Mouse (Mus musculus): Measurements from ENCODE around the gene Jmjd1c. TPM values are rescaled to one million over a fixed set of nuclear protein-coding genes. Genes with fewer than 3 reads are reported as not detected.

Gene Jmjd1c
- polyA plus RNA-seq, 1 experiment from 2014 or later: 15.0 TPM

DNA sequence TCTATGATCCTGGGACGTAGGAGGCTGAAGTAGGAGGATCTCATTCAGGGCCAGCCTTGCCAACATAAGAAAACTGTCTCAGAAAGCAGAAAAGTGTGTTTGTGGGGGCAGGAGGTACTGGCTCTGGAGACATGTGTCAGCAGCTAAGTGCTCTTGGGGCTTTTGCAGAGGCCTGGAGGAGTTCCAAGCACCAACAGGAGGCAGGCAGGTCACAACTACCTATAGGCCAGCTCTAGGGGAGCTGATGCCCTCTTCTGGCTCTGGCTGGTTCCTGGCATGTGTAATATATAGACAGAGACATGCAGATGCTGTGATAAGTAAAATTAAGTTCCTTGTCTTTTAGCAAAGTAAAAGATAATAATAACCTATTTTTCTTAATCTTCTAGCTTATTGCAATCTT lies 94.3 kb downstream of the Jmjd1c start:
- Histone ChIP-seq H3K27ac (ENCODE audit: low read depth) (no peak overlapping the region), H3K9me3 (ENCODE audit: low read length) (no peaks in the 10 kb centered on the region), H3K27me3 (ENCODE audit: insufficient read depth, low read length) (no peaks in the 10 kb centered on the region), H3K36me3 (replicated peaks; ENCODE audit: insufficient read depth, low read length) (peaks cover 13% of the 10 kb centered on the region), H3K4me3 (ENCODE audit: low read depth, low read length) (no peak overlapping the region), H3K9ac (replicated peaks) (no peak overlapping the region), H3K4me1 (ENCODE audit: insufficient read depth) (peaks cover 13% of the 10 kb centered on the region), H3K4me2 (ENCODE audit: low read depth, low read length) (no peak overlapping the region)
- no peak for DNase-seq
- TF ChIP-seq CTCF (IDR thresholded peaks at IDR 0.05; ENCODE audit: low read depth): peak; percentile 55
- TF ChIP-seq EP300 (IDR thresholded peaks at IDR 0.05; ENCODE audit: low read depth): no peak
- 68% methylated on average over 1 of the region's 1 CpGs for WGBS (ENCODE audit: insufficient replicate concordance)
- no peak for ATAC-seq

DNA sequence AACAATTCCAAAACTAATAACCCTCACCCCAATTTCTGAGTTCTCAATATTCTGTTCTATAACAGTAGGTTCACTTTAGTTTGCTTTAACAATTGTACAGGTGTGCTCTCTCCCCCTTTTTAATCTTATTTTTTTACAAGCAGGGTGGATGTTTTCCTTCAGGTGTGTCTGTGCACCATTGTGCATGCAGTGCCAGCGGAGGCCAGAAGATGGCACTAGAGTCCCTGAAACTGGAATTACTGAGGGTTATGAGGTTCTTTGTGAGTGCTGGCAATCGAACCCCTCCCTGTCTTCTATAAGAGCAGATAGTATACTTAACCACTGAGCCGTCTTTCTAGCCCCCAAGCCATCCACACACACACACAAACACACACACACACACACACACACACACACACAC lies 96.4 kb downstream of the Jmjd1c start:
- DNase-seq (peak; percentile 41), ATAC-seq (no peak)
- Histone ChIP-seq H3K4me1 (ENCODE audit: insufficient read depth) (peaks cover 16% of the 10 kb centered on the region), H3K4me2 (ENCODE audit: low read depth, low read length) (no peak overlapping the region), H3K36me3 (replicated peaks; ENCODE audit: insufficient read depth, low read length) (peaks cover 13% of the 10 kb centered on the region), H3K4me3 (ENCODE audit: low read depth, low read length) (no peak overlapping the region), H3K27me3 (ENCODE audit: insufficient read depth, low read length) (no peaks in the 10 kb centered on the region), H3K9ac (replicated peaks) (no peak overlapping the region), H3K9me3 (ENCODE audit: low read length) (no peaks in the 10 kb centered on the region), H3K27ac (ENCODE audit: low read depth) (no peak overlapping the region)
- no peak for TF ChIP-seq EP300 (IDR thresholded peaks at IDR 0.05; ENCODE audit: low read depth)
- peak; percentile 67 for TF ChIP-seq CTCF (IDR thresholded peaks at IDR 0.05; ENCODE audit: low read depth)
- WGBS (ENCODE audit: insufficient replicate concordance): 90% methylated on average over 3 of the region's 3 CpGs

DNA sequence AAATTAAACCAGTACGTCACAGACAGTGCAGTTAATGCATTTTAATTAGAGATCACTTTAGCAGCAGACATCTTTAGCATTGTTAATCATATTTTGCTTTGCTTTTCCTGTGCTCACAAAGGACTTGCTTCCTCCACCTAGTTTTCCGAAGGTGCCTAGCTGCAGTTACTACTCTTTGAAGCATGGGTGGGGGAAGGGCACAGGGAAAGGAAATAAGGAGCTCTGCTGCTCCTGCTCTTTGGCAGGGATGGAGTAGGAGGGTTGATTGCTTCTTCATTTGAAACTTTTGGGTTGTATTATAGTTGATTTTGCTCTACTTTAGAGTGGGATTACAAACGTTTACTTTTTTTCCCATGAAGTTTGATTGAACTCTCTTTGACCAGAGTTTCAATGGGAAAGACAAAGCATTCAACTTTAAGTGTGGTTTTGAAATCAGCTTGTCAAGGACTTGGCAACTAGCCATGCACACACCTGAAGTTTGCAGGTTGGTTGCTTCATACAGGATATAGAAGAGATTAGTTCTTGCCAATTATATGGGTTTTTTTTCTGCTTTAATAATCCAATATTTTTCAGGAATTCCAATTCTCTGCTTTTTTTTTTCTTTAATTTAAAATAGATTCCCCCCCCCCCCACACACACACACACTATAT lies 97.2 kb downstream of the Jmjd1c start:
- peaks cover 13% of the 10 kb centered on the region for H3K36me3 ChIP-seq (replicated peaks; ENCODE audit: insufficient read depth, low read length)
- H3K4me3 ChIP-seq (ENCODE audit: low read depth, low read length): no peak overlapping the region
- H3K9me3 ChIP-seq (ENCODE audit: low read length): no peaks in the 10 kb centered on the region
- no peak overlapping the region for H3K27ac ChIP-seq (ENCODE audit: low read depth)
- no peak overlapping the region for H3K9ac ChIP-seq (replicated peaks)
- ATAC-seq (no peak), DNase-seq (no peak)
- no peak overlapping the region for H3K4me2 ChIP-seq (ENCODE audit: low read depth, low read length)
- WGBS (ENCODE audit: insufficient replicate concordance): 68% methylated on average over 3 of the region's 3 CpGs
- no peaks in the 10 kb centered on the region for H3K27me3 ChIP-seq (ENCODE audit: insufficient read depth, low read length)
- peaks cover 12% of the 10 kb centered on the region for H3K4me1 ChIP-seq (ENCODE audit: insufficient read depth)
- TF ChIP-seq EP300 (IDR thresholded peaks at IDR 0.05; ENCODE audit: low read depth): no peak

DNA sequence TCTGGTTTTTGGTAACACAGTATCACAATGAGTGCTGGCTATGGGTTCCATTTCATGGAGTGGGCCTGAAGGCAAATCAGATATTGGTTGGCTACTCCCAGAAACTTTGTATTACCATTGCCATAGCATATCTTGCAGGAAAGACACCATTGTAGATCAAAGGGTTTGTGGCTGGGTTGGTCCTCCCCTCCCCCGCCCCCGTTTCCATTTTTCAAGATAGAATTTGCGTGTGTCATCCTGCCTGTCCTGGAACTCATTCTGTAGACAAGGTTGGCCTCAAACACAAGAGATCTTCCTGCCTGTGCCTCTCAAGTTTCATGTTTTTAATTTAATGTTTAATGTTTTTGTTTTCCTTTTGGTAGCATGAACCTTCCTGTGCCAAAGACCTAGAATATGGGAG lies 98.1 kb downstream of the Jmjd1c start:
- no peak for DNase-seq
- no peak for TF ChIP-seq CTCF (IDR thresholded peaks at IDR 0.05; ENCODE audit: low read depth)
- no peak for TF ChIP-seq EP300 (IDR thresholded peaks at IDR 0.05; ENCODE audit: low read depth)

DNA sequence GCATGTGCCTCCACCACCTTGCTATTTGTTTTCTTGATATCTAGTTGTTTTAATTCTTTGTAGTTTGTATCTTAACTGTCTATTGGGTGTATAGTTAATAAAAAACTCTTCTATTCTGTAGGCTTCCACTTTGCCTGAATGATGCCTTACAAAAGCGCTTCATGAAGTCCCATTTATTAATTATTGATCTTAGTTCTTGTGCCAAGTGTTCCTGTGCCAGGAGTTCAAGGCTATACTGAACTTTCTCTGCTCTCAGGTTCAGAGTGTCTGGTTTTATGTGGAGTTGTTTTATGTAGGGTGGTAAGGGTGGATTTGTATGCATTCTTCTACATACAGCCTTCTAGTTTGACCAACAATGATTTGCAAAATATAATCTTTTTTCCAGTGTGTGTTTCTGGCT lies 99.7 kb downstream of the Jmjd1c start:
- ATAC-seq (no peak), DNase-seq (no peak)
- no peaks in the 10 kb centered on the region for H3K9me3 ChIP-seq (ENCODE audit: low read length)
- no peak overlapping the region for H3K4me2 ChIP-seq (ENCODE audit: low read depth, low read length)
- H3K4me3 ChIP-seq (ENCODE audit: low read depth, low read length): no peak overlapping the region
- TF ChIP-seq EP300 (IDR thresholded peaks at IDR 0.05; ENCODE audit: low read depth): no peak
- TF ChIP-seq CTCF (IDR thresholded peaks at IDR 0.05; ENCODE audit: low read depth): no peak
- H3K27ac ChIP-seq (ENCODE audit: low read depth): no peak overlapping the region
- peaks cover 14% of the 10 kb centered on the region for H3K36me3 ChIP-seq (replicated peaks; ENCODE audit: insufficient read depth, low read length)
- no peak overlapping the region for H3K9ac ChIP-seq (replicated peaks)
- no peaks in the 10 kb centered on the region for H3K27me3 ChIP-seq (ENCODE audit: insufficient read depth, low read length)
- H3K4me1 ChIP-seq (ENCODE audit: insufficient read depth): peaks cover 9% of the 10 kb centered on the region
- 93% methylated on average over 1 of the region's 1 CpGs for WGBS (ENCODE audit: insufficient replicate concordance)

More for the DNA sequence above, 98.1 kb downstream of the Jmjd1c start:
- no peak overlapping the region for H3K9ac ChIP-seq (replicated peaks)
- H3K4me1 ChIP-seq (ENCODE audit: insufficient read depth): peaks cover 9% of the 10 kb centered on the region
- H3K4me2 ChIP-seq (ENCODE audit: low read depth, low read length): no peak overlapping the region
- H3K27me3 ChIP-seq (ENCODE audit: insufficient read depth, low read length): no peaks in the 10 kb centered on the region
- peaks cover 16% of the 10 kb centered on the region for H3K36me3 ChIP-seq (replicated peaks; ENCODE audit: insufficient read depth, low read length)
- no peak overlapping the region for H3K27ac ChIP-seq (ENCODE audit: low read depth)
- H3K4me3 ChIP-seq (ENCODE audit: low read depth, low read length): no peak overlapping the region
- no peak for ATAC-seq
- no peaks in the 10 kb centered on the region for H3K9me3 ChIP-seq (ENCODE audit: low read length)
- 80% methylated on average over 3 of the region's 3 CpGs for WGBS (ENCODE audit: insufficient replicate concordance)

DNA sequence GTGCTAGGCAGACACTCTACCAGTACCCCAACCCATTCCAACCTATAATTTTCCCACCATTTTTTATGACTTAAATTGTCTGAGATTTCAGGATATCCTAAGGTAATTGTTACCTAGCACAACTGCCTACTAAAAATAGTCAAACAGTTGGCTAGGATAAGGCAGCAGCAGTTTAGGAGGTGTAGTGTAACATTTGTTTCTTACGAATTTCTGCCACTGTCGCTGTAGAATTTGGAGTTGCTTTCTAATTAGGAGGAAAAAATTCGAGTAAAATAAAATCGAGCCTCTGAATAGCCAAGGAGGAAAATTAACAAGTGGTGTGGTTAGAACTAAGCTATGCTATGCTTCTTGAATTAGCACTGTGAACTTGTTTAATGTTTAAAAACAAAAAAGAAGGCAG lies 101.3 kb downstream of the Jmjd1c start:
- WGBS (ENCODE audit: insufficient replicate concordance): 79% methylated on average over 4 of the region's 4 CpGs
- TF ChIP-seq CTCF (IDR thresholded peaks at IDR 0.05; ENCODE audit: low read depth): no peak
- no peak for TF ChIP-seq EP300 (IDR thresholded peaks at IDR 0.05; ENCODE audit: low read depth)
- H3K4me1 ChIP-seq (ENCODE audit: insufficient read depth): peaks cover 16% of the 10 kb centered on the region

More for the DNA sequence above, 101.3 kb downstream of the Jmjd1c start:
- H3K9me3 ChIP-seq (ENCODE audit: low read length): no peaks in the 10 kb centered on the region
- DNase-seq: no peak
- H3K4me3 ChIP-seq (ENCODE audit: low read depth, low read length): no peak overlapping the region
- no peak overlapping the region for H3K4me2 ChIP-seq (ENCODE audit: low read depth, low read length)
- ATAC-seq: no peak
- H3K27ac ChIP-seq (ENCODE audit: low read depth): no peak overlapping the region
- peaks cover 9% of the 10 kb centered on the region for H3K36me3 ChIP-seq (replicated peaks; ENCODE audit: insufficient read depth, low read length)
- no peaks in the 10 kb centered on the region for H3K27me3 ChIP-seq (ENCODE audit: insufficient read depth, low read length)
- no peak overlapping the region for H3K9ac ChIP-seq (replicated peaks)

All from liver, postnatal 0 days (tissue).